9 mouse cellular contexts compared by ENCODE assay signal in the genomic region with DNA sequence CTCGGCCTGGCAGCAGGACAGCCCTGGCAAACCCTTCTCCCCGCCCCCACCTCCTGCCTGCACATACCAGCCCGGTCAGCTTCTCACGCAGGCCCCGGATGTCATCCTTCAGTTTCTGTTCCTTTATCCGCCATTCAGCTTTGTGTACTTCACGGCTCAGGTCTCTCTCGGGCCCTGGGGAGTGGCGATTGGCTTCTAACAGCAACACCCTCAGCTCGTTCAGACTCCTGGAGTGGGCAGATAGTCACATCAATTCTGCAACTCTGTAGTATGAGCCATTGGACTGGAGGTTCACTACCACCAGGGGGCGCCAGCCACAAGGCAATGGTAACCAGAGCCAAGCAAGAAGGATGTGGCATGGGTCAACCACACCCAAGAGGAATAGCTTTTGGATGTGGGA. TPM values are rescaled to one million over a fixed set of nuclear protein-coding genes. Genes with fewer than 3 reads are reported as not detected.
DNase-seq lines count a peak whose midpoint lies in the region; ATAC-seq and TF ChIP-seq lines count a peak whose summit lies in the region.
"Had no signal": no experiment of that assay in that cellular context is flagged by ENCODE, and none has a peak within 500 bp of the region (broad histone marks: within the 10 kb centered on the region; RNA-seq: fewer than 3 reads in every experiment).

No protein-coding gene starts in this region.

- ATAC-seq in CD4-positive, CD25-positive, alpha-beta regulatory T cell, adult 4 months: peak; percentile 49
- ATAC-seq in forebrain, embryonic 11.5 days (replicated peaks; ENCODE audit: low FRiP score): peak; percentile 70; the same call in 1 of the 2 replicates
- peak; percentile 77 for ATAC-seq in liver, embryonic 15.5 days (ENCODE audit: insufficient read depth)
- ATAC-seq in neural tube, embryonic 15.5 days (ENCODE audit: low FRiP score): peak; percentile 42; the same call in 1 of the 2 replicates

- no peak overlapping the region for H3K4me3 ChIP-seq in forebrain, embryonic 11.5 days (ENCODE audit: low read depth, low read length)
- H3K4me3 ChIP-seq in liver, embryonic 15.5 days (replicated peaks): no peak overlapping the region
- H3K4me3 ChIP-seq in neural tube, embryonic 15.5 days (replicated peaks): no peak overlapping the region
- no peak overlapping the region for H3K4me3 ChIP-seq in testis, adult 2 months (ENCODE audit: control insufficient read depth, low read depth, low read length)
- H3K4me3 ChIP-seq: embryonic facial prominence, embryonic 15.5 days had no signal

- TF ChIP-seq POLR2A in brain, embryonic 14.5 days (IDR thresholded peaks at IDR 0.05; ENCODE audit: borderline replicate concordance, extremely low read depth, insufficient read depth, insufficient read length, poor library complexity, severe bottlenecking): no peak
- TF ChIP-seq POLR2A in testis, adult 2 months (IDR thresholded peaks at IDR 0.05; ENCODE audit: control insufficient read depth, low read depth, low read length): no peak

- TF ChIP-seq CTCF in brain, embryonic 14.5 days (IDR thresholded peaks at IDR 0.05; ENCODE audit: borderline replicate concordance, extremely low read depth, insufficient read depth, insufficient read length): peak; percentile 96
- peak; percentile 97 for TF ChIP-seq CTCF in testis, adult 2 months (IDR thresholded peaks at IDR 0.05; ENCODE audit: control insufficient read depth, insufficient read depth, insufficient replicate concordance, low read depth, low read length)

- WGBS in forebrain, embryonic 11.5 days: 59% methylated on average over 11 of the region's 11 CpGs
- 26% methylated on average over 11 of the region's 11 CpGs for WGBS in liver, embryonic 15.5 days (ENCODE audit: insufficient replicate concordance)
- 52% methylated on average over 11 of the region's 11 CpGs for WGBS in neural tube, embryonic 15.5 days

- H3K36me3 ChIP-seq in forebrain, embryonic 11.5 days (ENCODE audit: control insufficient read depth, insufficient read depth, low read length): peaks cover 9% of the 10 kb centered on the region; the same call in 1 of the 2 replicates
- peaks cover 4% of the 10 kb centered on the region; the same call in 1 of the 2 replicates for H3K36me3 ChIP-seq in liver, embryonic 15.5 days (replicated peaks)
- H3K36me3 ChIP-seq in neural tube, embryonic 15.5 days: peaks cover 85% of the 10 kb centered on the region
- no peaks in the 10 kb centered on the region for H3K36me3 ChIP-seq in testis, adult 2 months (ENCODE audit: control insufficient read depth, insufficient read depth, low read length)

- intact Hi-C loops in heart, postnatal 10 days (cut with DNase I): loop anchor here (1.0 kb wide), 1 partner anchor 210 kb away; no protein-coding TSS in a partner anchor

- no peak overlapping the region for H3K9ac ChIP-seq in forebrain, embryonic 11.5 days (ENCODE audit: low read length)
- no peak overlapping the region for H3K9ac ChIP-seq in liver, embryonic 15.5 days
- H3K9ac ChIP-seq in neural tube, embryonic 15.5 days (replicated peaks): no peak overlapping the region
- H3K9ac ChIP-seq: embryonic facial prominence, embryonic 15.5 days had no signal

- DNase-seq in brain, embryonic 14.5 days (ENCODE audit: low read depth): peak; percentile 86
- DNase-seq in forebrain, embryonic 11.5 days (ENCODE audit: low spot score): peak; percentile 93
- DNase-seq in heart, postnatal 10 days: peak; percentile 90 to 95
- DNase-seq in kidney, postnatal 36 days: peak; percentile 89 to 97

- H3K4me2 ChIP-seq in forebrain, embryonic 11.5 days (ENCODE audit: low read depth, low read length, severe bottlenecking): no peak overlapping the region
- H3K4me2 ChIP-seq in liver, embryonic 15.5 days: peak overlapping the region; percentile 29
- H3K4me2 ChIP-seq in neural tube, embryonic 15.5 days: no peak overlapping the region
- H3K4me2 ChIP-seq: embryonic facial prominence, embryonic 15.5 days had no signal

- no peaks in the 10 kb centered on the region for H3K27me3 ChIP-seq in forebrain, embryonic 11.5 days (ENCODE audit: control insufficient read depth, insufficient read depth, low read length)
- no peaks in the 10 kb centered on the region for H3K27me3 ChIP-seq in liver, embryonic 15.5 days
- no peaks in the 10 kb centered on the region for H3K27me3 ChIP-seq in neural tube, embryonic 15.5 days (replicated peaks)
- no peaks in the 10 kb centered on the region for H3K27me3 ChIP-seq in testis, adult 2 months (ENCODE audit: control insufficient read depth, insufficient read depth, low read length)
- H3K27me3 ChIP-seq: embryonic facial prominence, embryonic 15.5 days had no signal

- no peak overlapping the region for H3K27ac ChIP-seq in forebrain, embryonic 11.5 days (ENCODE audit: low read depth, low read length)
- H3K27ac ChIP-seq in liver, embryonic 15.5 days (replicated peaks): no peak overlapping the region
- no peak overlapping the region for H3K27ac ChIP-seq in neural tube, embryonic 15.5 days (replicated peaks)
- no peak overlapping the region for H3K27ac ChIP-seq in testis, adult 2 months (ENCODE audit: control insufficient read depth, insufficient read depth, low read depth, low read length)
- H3K27ac ChIP-seq: embryonic facial prominence, embryonic 15.5 days had no signal

- no peaks in the 10 kb centered on the region for H3K9me3 ChIP-seq in forebrain, embryonic 11.5 days (ENCODE audit: control insufficient read depth, low read length)
- no peaks in the 10 kb centered on the region for H3K9me3 ChIP-seq in liver, embryonic 15.5 days (replicated peaks)
- no peaks in the 10 kb centered on the region for H3K9me3 ChIP-seq in neural tube, embryonic 15.5 days (replicated peaks)
- H3K9me3 ChIP-seq: embryonic facial prominence, embryonic 15.5 days had no signal

- H3K4me1 ChIP-seq in forebrain, embryonic 11.5 days (replicated peaks; ENCODE audit: control insufficient read depth, insufficient read depth, low read length): no peaks in the 10 kb centered on the region
- H3K4me1 ChIP-seq in liver, embryonic 15.5 days (replicated peaks): peaks cover 24% of the 10 kb centered on the region
- H3K4me1 ChIP-seq in neural tube, embryonic 15.5 days: 0 out of 2 replicates have a peak, but pooled peaks cover 5% of the 10 kb centered on the region
- H3K4me1 ChIP-seq in testis, adult 2 months (ENCODE audit: control insufficient read depth, insufficient read depth, low read length): no peaks in the 10 kb centered on the region; the same call in 1 of the 2 replicates

RNA-seq across cellular contexts. Expression of gene Gtf2ird1, which starts 37.6 kb away (rescaled TPM):
- 1 to 10 TPM; 6.0 to 8.0 TPM for polyA plus RNA-seq in CD4-positive, CD25-positive, alpha-beta regulatory T cell, adult 4 months (2017; shearing (Covaris generic))
- polyA plus RNA-seq in brain, embryonic 14.5 days (2012; rRNA removed): 78.1 and 80.5 TPM in 2 replicates
- 99.8 and 103 TPM in 2 replicates for polyA plus RNA-seq in forebrain, embryonic 11.5 days (2014; fragmentation: Nextera tagmentation; extraction: Ambion mirVana)
- total RNA-seq in heart, postnatal 10 days (2021): 10 to 100 TPM; 43.3 to 45.5 TPM
- polyA plus RNA-seq in liver, embryonic 15.5 days (2015; fragmentation: Nextera tagmentation; extraction: Ambion mirVana): 10.2 and 14.2 TPM in 2 replicates
- 62.6 and 64.9 TPM in 2 replicates for polyA plus RNA-seq in neural tube, embryonic 15.5 days (2015; fragmentation: Nextera tagmentation; extraction: Ambion mirVana)
- polyA plus RNA-seq in testis, adult 2 months (2012; rRNA removed): 29.1 and 40.3 TPM in 2 replicates

RNA-seq across cellular contexts. Expression of gene Clip2, which starts 58.1 kb away (rescaled TPM):
- polyA plus RNA-seq in CD4-positive, CD25-positive, alpha-beta regulatory T cell, adult 4 months (2017; shearing (Covaris generic)): under 1 TPM; 0.52 to 0.54 TPM
- 77.0 and 115 TPM in 2 replicates for polyA plus RNA-seq in brain, embryonic 14.5 days (2012; rRNA removed)
- 6.1 and 6.8 TPM in 2 replicates for polyA plus RNA-seq in forebrain, embryonic 11.5 days (2014; fragmentation: Nextera tagmentation; extraction: Ambion mirVana)
- total RNA-seq in heart, postnatal 10 days (2021): 10 to 100 TPM; 14.6 to 16.0 TPM
- 0.46 and 0.50 TPM in 2 replicates for polyA plus RNA-seq in liver, embryonic 15.5 days (2015; fragmentation: Nextera tagmentation; extraction: Ambion mirVana)
- polyA plus RNA-seq in neural tube, embryonic 15.5 days (2015; fragmentation: Nextera tagmentation; extraction: Ambion mirVana): 10.4 and 12.1 TPM in 2 replicates
- 4.2 and 5.7 TPM in 2 replicates for polyA plus RNA-seq in testis, adult 2 months (2012; rRNA removed)
